In the genomic region with DNA sequence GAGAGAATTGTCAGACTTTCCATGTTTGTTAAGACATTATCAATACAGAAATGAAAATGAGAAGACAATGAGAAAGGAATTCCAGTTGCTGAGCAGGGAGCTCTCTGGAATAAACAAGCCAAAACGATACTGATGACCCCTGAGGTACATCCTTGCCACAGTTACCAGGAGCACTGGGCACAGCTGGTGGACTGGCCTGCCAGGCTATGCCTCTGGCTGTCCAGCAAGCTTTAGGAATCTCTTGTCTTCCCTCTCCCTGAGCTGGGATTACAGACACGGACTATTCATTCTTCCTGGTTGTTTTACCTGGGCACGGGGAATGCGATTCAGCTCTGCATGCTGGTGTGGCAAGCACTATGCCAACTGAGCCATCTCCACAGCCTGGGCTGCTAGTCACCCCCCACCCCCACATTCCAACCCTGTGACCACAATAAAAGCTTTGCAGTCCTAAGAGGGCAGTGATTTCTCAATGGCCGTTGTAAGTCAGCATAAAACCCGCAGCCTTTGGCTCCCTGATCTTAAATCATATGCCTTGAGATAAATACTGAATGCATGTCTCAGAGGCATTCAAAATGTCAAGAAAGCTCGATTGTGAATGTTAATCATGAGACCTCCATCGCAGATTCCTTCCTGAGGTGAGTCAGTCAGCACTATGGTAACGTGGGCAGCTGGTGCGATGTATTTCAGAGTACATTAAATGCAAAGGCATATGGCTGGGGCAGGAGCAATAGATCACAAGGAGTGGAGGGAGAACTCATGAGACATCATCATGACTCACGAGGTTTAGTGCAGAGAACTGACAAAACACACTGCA, we compare ENCODE assay signal across 10 mouse cellular contexts.
DNase-seq lines count a peak whose midpoint lies in the region; ATAC-seq lines count a peak whose summit lies in the region.
"Had no signal": no experiment of that assay in that cellular context is flagged by ENCODE, and none has a peak within 500 bp of the region (broad histone marks: within the 10 kb centered on the region; RNA-seq: fewer than 3 reads in every experiment).

No protein-coding gene starts in this region.

- no peak overlapping the region for H3K27ac ChIP-seq in kidney, embryonic 14.5 days (ENCODE audit: low read depth, low read length)
- H3K27ac ChIP-seq in neural tube, embryonic 15.5 days (replicated peaks), result no peak overlapping the region

- WGBS in kidney, embryonic 14.5 days, result 42% methylated on average over 11 of the region's 11 CpGs
- 19% methylated on average over 11 of the region's 11 CpGs for WGBS in neural tube, embryonic 15.5 days

- H3K27me3 ChIP-seq in kidney, embryonic 14.5 days (ENCODE audit: control insufficient read depth, insufficient read depth, low read length), result no peaks in the 10 kb centered on the region
- no peaks in the 10 kb centered on the region for H3K27me3 ChIP-seq in neural tube, embryonic 15.5 days (replicated peaks)

- no peak overlapping the region for H3K4me3 ChIP-seq in kidney, embryonic 14.5 days (ENCODE audit: low read length)
- H3K4me3 ChIP-seq in neural tube, embryonic 15.5 days (replicated peaks), result no peak overlapping the region

- H3K9me3 ChIP-seq in kidney, embryonic 14.5 days (ENCODE audit: control insufficient read depth, low read length), result no peaks in the 10 kb centered on the region
- no peaks in the 10 kb centered on the region for H3K9me3 ChIP-seq in neural tube, embryonic 15.5 days (replicated peaks)

- DNase-seq in kidney, adult 8-10 months, result no peak
- peak; percentile 25 for DNase-seq in adipocyte (ENCODE audit: low spot score)
- peak; percentile 17 to 19 for DNase-seq in layer of hippocampus, postnatal 36 days
- DNase-seq in embryo, embryonic 10 days (ENCODE audit: low spot score), result no peak
- DNase-seq: adrenal gland, postnatal 10 days; lung, embryonic 14.5 days had no signal

- no peaks in the 10 kb centered on the region; the same call in 1 of the 2 replicates for H3K36me3 ChIP-seq in kidney, embryonic 14.5 days (ENCODE audit: control insufficient read depth, insufficient read depth, low read length)
- H3K36me3 ChIP-seq in neural tube, embryonic 15.5 days, result no peaks in the 10 kb centered on the region

- H3K4me1 ChIP-seq in kidney, embryonic 14.5 days (ENCODE audit: control insufficient read depth, insufficient read depth, low read length), result 0 out of 2 replicates have a peak, but pooled peaks cover 6% of the 10 kb centered on the region
- peaks cover 13% of the 10 kb centered on the region for H3K4me1 ChIP-seq in neural tube, embryonic 15.5 days

- 0 out of 2 replicates have a peak, but pooled peaks have one; percentile 43 for ATAC-seq in kidney, embryonic 14.5 days (ENCODE audit: low FRiP score, low TSS enrichment)
- ATAC-seq in neural tube, embryonic 15.5 days (ENCODE audit: low FRiP score), result peak; percentile 83
- no peak for ATAC-seq in monocyte, adult 5-6 weeks (replicated peaks; ENCODE audit: insufficient number of reproducible peaks, low FRiP score, low TSS enrichment, poor library complexity, severe bottlenecking)
- ATAC-seq in erythroid progenitor cell, adult 5-6 weeks (replicated peaks; ENCODE audit: low FRiP score, poor library complexity, severe bottlenecking), result no peak

- H3K9ac ChIP-seq in kidney, embryonic 14.5 days (ENCODE audit: low read depth, low read length), result no peak overlapping the region
- no peak overlapping the region for H3K9ac ChIP-seq in neural tube, embryonic 15.5 days (replicated peaks)
- H3K9ac ChIP-seq: lung, embryonic 14.5 days had no signal

- H3K4me2 ChIP-seq in kidney, embryonic 14.5 days (replicated peaks; ENCODE audit: low read depth, low read length), result no peak overlapping the region
- peak overlapping the region; percentile 6; the same call in 1 of the 2 replicates for H3K4me2 ChIP-seq in neural tube, embryonic 15.5 days
- H3K4me2 ChIP-seq: lung, embryonic 14.5 days had no signal

Comparison
In these comparisons a context has a peak if more than half of its experiments do, and no peak if none do; other contexts are left out.
1. ATAC-seq: peak in kidney, embryonic 14.5 days (single experiment) and neural tube, embryonic 15.5 days (single experiment); none in monocyte, adult 5-6 weeks (single experiment) and erythroid progenitor cell, adult 5-6 weeks (single experiment).
2. DNase-seq: peak in adipocyte (single experiment) and layer of hippocampus, postnatal 36 days (2 of 2); none in kidney, adult 8-10 months (0 of 2) and embryo, embryonic 10 days (single experiment).